Mouse (Mus musculus) forebrain, embryonic 10.5 days (tissue): ENCODE measurements around the gene Ift43. TPM values are rescaled to one million over a fixed set of nuclear protein-coding genes. Genes with fewer than 3 reads are reported as not detected.
A peak's percentile ranks its signal among the peaks of the same experiment; 100 is the strongest.

Experiments used
- DNase-seq: peaks from one replicate; pipeline ENCODE4 v3.0.0-alpha.2; 2017; ENCODE audit warnings: low spot score; ENCODE audit errors: extremely low spot score
- H3K27ac ChIP-seq: fragments of 300-500 bp; sonication (generic); 2 replicates; pipeline ENCODE4 v1.5.1; 2016; ENCODE audit warnings: mild to moderate bottlenecking
- H3K27me3 ChIP-seq: fragments of 300-500 bp; sonication (generic); 2 replicates; pipeline ENCODE4 v1.6.1; 2016; ENCODE audit warnings: mild to moderate bottlenecking; ENCODE audit not compliant: poor library complexity, severe bottlenecking
- H3K36me3 ChIP-seq: fragments of 300-500 bp; sonication (generic); replicated peaks from 2 replicates; pipeline ENCODE4 v1.6.1; 2016; ENCODE audit warnings: mild to moderate bottlenecking, moderate library complexity
- H3K4me1 ChIP-seq: fragments of 300-500 bp; sonication (generic); 2 replicates; pipeline ENCODE4 v1.6.1; 2016
- H3K4me3 ChIP-seq: fragments of 300-500 bp; sonication (generic); 2 replicates; pipeline ENCODE4 v1.5.1; 2016; ENCODE audit warnings: mild to moderate bottlenecking, moderate library complexity
- H3K9me3 ChIP-seq: fragments of 300-500 bp; sonication (generic); 2 replicates; pipeline ENCODE4 v1.6.1; 2016; ENCODE audit warnings: mild to moderate bottlenecking, moderate library complexity
- WGBS: fragments of 180-500 bp; shearing (Covaris S2); methylation state at CpG from one replicate; pipeline ENCODE4 v1.1.7; 2016; 5-methylcytosine and 5-hydroxymethylcytosine counted together
- polyA plus RNA-seq: library from polyadenylated mRNA; unstranded; fragments of >200 nt; fragmentation: Nextera tagmentation; extraction: Ambion mirVana; gene quantifications from 2 replicates; pipeline ENCODE4 v1.2.1, GENCODE M21; 2016

The Ift43 gene
- polyA plus RNA-seq, 1 experiment from 2014 or later = 77.5 TPM

- H3K9me3 ChIP-seq = no peaks in the 10 kb centered on the region
- WGBS = 80% methylated on average over 8 of the region's 8 CpGs
- no peak for DNase-seq
- H3K4me3 ChIP-seq = no peak overlapping the region
- H3K27ac ChIP-seq = no peak overlapping the region
- H3K36me3 ChIP-seq = peaks cover 44% of the 10 kb centered on the region
- peaks cover 21% of the 10 kb centered on the region for H3K4me1 ChIP-seq
- peaks cover 1% of the 10 kb centered on the region; the same call in 1 of the 2 replicates for H3K27me3 ChIP-seq
These were observed 4.2 kb downstream of the Ift43 start for GRCm38 (mm10) chr12:86086550-86086949.

GRCm38 (mm10) chr12:86088042-86088441, 5.7 kb downstream of the Ift43 start:
- Histone ChIP-seq H3K4me1 (peaks cover 29% of the 10 kb centered on the region), H3K27me3 (no peaks in the 10 kb centered on the region), H3K4me3 (no peak overlapping the region), H3K27ac (no peak overlapping the region), H3K9me3 (no peaks in the 10 kb centered on the region), H3K36me3 (peaks cover 44% of the 10 kb centered on the region)
- DNase-seq = no peak
- 79% methylated on average over 7 of the region's 7 CpGs for WGBS

DNA sequence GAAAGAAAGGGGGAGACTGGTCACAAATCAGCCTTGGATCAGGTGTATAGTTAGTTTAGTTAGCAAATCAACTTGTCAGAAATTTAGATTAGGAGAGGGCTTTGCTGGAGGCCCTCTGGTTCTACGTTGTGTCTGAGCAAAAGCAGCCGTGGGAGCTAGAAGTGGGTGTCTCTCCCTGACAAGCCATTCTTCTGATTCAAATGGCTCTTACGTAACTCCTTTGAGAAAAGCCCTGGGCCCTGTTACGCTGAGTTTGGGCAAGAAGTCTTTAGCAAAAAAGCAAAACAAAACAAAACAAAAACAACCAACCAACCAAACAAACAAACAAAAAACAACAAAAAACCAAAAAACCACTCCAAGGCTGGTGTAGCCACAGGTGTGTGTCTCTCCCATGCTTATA, 8.4 kb downstream of the Ift43 start:
- 66% methylated on average over 4 of the region's 4 CpGs for WGBS
- Histone ChIP-seq H3K27me3 (no peaks in the 10 kb centered on the region), H3K27ac (no peak overlapping the region), H3K4me1 (peaks cover 21% of the 10 kb centered on the region), H3K9me3 (no peaks in the 10 kb centered on the region), H3K36me3 (peaks cover 42% of the 10 kb centered on the region), H3K4me3 (no peak overlapping the region)
- DNase-seq = no peak

GRCm38 (mm10) chr12:86091601-86092132, 9.3 kb downstream of the Ift43 start:
- WGBS = 32% methylated on average over 18 of the region's 18 CpGs

DNA sequence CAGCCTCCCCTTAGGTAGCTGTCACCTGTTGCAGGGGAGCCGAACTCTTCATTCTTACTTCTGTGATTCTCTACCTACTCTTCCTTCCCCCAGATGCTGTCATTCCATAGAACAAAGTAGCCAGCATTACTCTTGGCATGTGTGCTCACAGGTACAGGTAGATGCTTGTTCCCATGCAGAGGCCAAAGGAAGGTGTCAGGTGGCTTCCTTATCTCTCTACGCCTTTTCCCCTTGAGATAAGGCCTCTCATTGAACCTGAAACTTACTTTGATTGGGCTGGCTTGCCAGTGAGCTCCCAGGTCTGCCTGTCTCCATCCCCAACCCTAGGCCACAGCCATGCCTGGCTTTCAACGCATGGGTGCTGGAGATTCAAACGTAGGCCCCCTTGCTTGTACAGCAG, 11.7 kb downstream of the Ift43 start:
- peaks cover 21% of the 10 kb centered on the region for H3K4me1 ChIP-seq
- H3K36me3 ChIP-seq = peaks cover 25% of the 10 kb centered on the region
- WGBS = 94% methylated on average over 4 of the region's 4 CpGs
- DNase-seq = no peak
- H3K27me3 ChIP-seq = no peaks in the 10 kb centered on the region
- no peaks in the 10 kb centered on the region for H3K9me3 ChIP-seq
- H3K27ac ChIP-seq = no peak overlapping the region
- no peak overlapping the region for H3K4me3 ChIP-seq

More at GRCm38 (mm10) chr12:86091601-86092132, 9.3 kb downstream of the Ift43 start:
- Histone ChIP-seq H3K36me3 (peaks cover 33% of the 10 kb centered on the region), H3K4me3 (no peak overlapping the region), H3K27me3 (no peaks in the 10 kb centered on the region), H3K9me3 (no peaks in the 10 kb centered on the region), H3K4me1 (peaks cover 21% of the 10 kb centered on the region), H3K27ac (peak overlapping the region; percentile 4; the same call in 1 of the 2 replicates)
- peak; percentile 30 for DNase-seq

GRCm38 (mm10) chr12:86095806-86096205, 13.5 kb downstream of the Ift43 start:
- peaks cover 12% of the 10 kb centered on the region; the same call in 1 of the 2 replicates for H3K36me3 ChIP-seq
- WGBS = 90% methylated on average over 4 of the region's 4 CpGs
- peaks cover 21% of the 10 kb centered on the region for H3K4me1 ChIP-seq
- H3K9me3 ChIP-seq = no peaks in the 10 kb centered on the region
- no peak overlapping the region for H3K27ac ChIP-seq
- no peak overlapping the region for H3K4me3 ChIP-seq
- no peaks in the 10 kb centered on the region for H3K27me3 ChIP-seq
- DNase-seq = no peak

DNA sequence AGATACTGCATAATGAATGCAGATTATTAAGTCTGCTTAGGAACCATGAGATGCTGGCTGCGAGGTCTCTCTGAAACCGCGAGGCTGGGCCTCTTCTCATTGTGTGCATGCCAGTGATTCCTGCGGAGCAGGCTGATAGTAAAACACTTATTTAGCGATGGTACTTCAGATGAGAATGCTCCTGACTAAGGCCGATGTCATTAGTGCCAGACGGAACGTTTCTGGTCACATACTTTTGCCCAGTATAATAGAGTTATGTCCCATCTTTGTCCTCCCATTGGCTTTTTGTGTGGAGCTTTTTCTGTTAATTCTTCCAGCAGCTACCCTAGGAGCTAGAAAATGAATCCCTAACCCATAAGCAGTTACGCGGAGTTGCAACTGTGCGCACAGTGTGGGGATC, 15.4 kb downstream of the Ift43 start:
- WGBS = 84% methylated on average over 11 of the region's 11 CpGs
- Histone ChIP-seq H3K4me1 (peaks cover 8% of the 10 kb centered on the region), H3K9me3 (no peaks in the 10 kb centered on the region), H3K4me3 (no peak overlapping the region), H3K27ac (no peak overlapping the region), H3K36me3 (peaks cover 15% of the 10 kb centered on the region; the same call in 1 of the 2 replicates), H3K27me3 (no peaks in the 10 kb centered on the region)
- no peak for DNase-seq

DNA sequence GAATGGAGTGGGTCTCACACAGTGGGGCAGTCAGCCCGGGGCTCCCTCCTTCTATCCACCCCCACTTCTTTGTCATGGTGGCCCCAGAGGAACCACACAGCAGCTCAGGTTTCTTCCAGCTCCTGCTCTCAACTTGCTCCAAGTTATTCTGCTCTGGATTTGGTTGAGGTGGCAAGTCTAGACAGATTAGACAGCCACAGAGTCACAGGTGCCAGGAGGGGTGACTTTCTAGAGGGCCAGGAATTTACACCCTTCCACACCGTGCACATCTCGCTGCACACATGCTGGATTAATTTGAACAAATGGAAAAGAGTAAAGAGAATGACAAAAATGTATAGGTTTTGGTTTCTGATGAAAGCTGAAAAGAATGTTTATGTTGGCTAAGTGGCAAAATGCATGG, 18.4 kb downstream of the Ift43 start:
- H3K36me3 ChIP-seq = peaks cover 17% of the 10 kb centered on the region; the same call in 1 of the 2 replicates
- no peak overlapping the region for H3K4me3 ChIP-seq
- 87% methylated on average over 3 of the region's 3 CpGs for WGBS
- no peaks in the 10 kb centered on the region for H3K9me3 ChIP-seq
- no peak for DNase-seq
- no peak overlapping the region for H3K27ac ChIP-seq
- H3K4me1 ChIP-seq = peaks cover 25% of the 10 kb centered on the region
- peaks cover 11% of the 10 kb centered on the region; the same call in 1 of the 2 replicates for H3K27me3 ChIP-seq

- Histone ChIP-seq H3K9me3 (no peaks in the 10 kb centered on the region), H3K27me3 (peaks cover 11% of the 10 kb centered on the region; the same call in 1 of the 2 replicates), H3K36me3 (peaks cover 16% of the 10 kb centered on the region; the same call in 1 of the 2 replicates), H3K4me3 (no peak overlapping the region), H3K4me1 (peaks cover 25% of the 10 kb centered on the region), H3K27ac (no peak overlapping the region)
- DNase-seq = no peak
- 86% methylated on average over 8 of the region's 8 CpGs for WGBS
These were observed 20.3 kb downstream of the Ift43 start for GRCm38 (mm10) chr12:86102686-86103085.

DNA sequence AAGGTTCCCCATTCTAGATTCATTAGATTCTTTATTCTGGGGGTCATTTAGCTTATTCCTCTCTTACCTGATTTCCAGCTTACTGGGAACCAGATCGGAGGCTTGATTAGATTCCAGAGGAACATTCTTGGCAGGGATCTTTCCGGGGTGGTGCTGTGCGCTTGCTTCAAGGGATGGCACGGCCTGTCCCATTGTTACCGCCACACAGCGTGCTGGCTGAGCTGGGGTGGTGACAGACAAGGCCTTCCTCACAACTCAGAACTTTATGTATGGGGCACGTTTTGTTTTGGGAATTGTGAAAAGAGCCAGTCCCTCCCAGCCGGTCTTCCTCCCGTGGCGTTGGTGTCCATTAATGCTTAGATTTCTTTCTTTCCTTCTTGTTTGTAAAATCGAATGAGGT, 21.1 kb downstream of the Ift43 start:
- Histone ChIP-seq H3K4me3 (no peak overlapping the region), H3K36me3 (peaks cover 19% of the 10 kb centered on the region), H3K27ac (peak overlapping the region; percentile 56; the same call in 1 of the 2 replicates), H3K4me1 (peaks cover 25% of the 10 kb centered on the region), H3K9me3 (no peaks in the 10 kb centered on the region), H3K27me3 (peaks cover 11% of the 10 kb centered on the region; the same call in 1 of the 2 replicates)
- 55% methylated on average over 11 of the region's 11 CpGs for WGBS
- no peak for DNase-seq

GRCm38 (mm10) chr12:86103852-86104251, 21.5 kb downstream of the Ift43 start:
- peaks cover 11% of the 10 kb centered on the region; the same call in 1 of the 2 replicates for H3K27me3 ChIP-seq
- H3K36me3 ChIP-seq = peaks cover 23% of the 10 kb centered on the region
- 56% methylated on average over 8 of the region's 8 CpGs for whole genome bisulfite sequencing
- no peak overlapping the region for H3K4me3 ChIP-seq
- H3K4me1 ChIP-seq = peaks cover 25% of the 10 kb centered on the region
- H3K27ac ChIP-seq = peak overlapping the region; percentile 56; the same call in 1 of the 2 replicates
- no peaks in the 10 kb centered on the region for H3K9me3 ChIP-seq
- no peak for DNase-seq

DNA sequence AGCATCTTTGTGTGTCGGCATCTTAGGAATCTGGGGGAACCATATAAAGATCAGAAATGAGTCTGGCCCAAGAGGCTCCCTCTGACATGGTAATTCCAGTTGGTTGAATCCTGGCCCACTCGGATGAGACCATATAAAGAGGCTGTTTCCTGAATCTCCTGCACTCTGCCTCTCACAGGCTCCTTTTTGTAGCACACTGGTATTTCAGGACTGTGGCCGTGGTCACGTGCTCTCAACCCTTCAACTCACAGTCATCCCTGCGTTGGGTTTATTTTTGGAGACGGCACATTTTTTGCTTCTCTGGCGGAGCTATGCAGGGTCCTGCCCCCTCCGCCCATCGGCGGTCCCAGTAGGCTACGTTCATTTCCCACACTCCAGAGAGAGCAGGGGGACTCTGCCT, 22.0 kb downstream of the Ift43 start:
- no peaks in the 10 kb centered on the region for H3K9me3 ChIP-seq
- H3K4me1 ChIP-seq = peaks cover 25% of the 10 kb centered on the region
- peaks cover 11% of the 10 kb centered on the region; the same call in 1 of the 2 replicates for H3K27me3 ChIP-seq
- H3K4me3 ChIP-seq = no peak overlapping the region
- WGBS = 88% methylated on average over 11 of the region's 11 CpGs
- no peak overlapping the region for H3K27ac ChIP-seq
- peaks cover 23% of the 10 kb centered on the region for H3K36me3 ChIP-seq
- DNase-seq = no peak

- Histone ChIP-seq H3K4me3 (no peak overlapping the region), H3K36me3 (peaks cover 23% of the 10 kb centered on the region), H3K4me1 (peaks cover 25% of the 10 kb centered on the region), H3K27ac (no peak overlapping the region), H3K27me3 (peaks cover 11% of the 10 kb centered on the region; the same call in 1 of the 2 replicates), H3K9me3 (no peaks in the 10 kb centered on the region)
- no peak for DNase-seq
- 90% methylated on average over 9 of the region's 10 CpGs for WGBS
These were observed 23.2 kb downstream of the Ift43 start for GRCm38 (mm10) chr12:86105546-86105945.
